Mouse (Mus musculus): Measurements from ENCODE around the gene Foxp4. TPM values are rescaled to one million over a fixed set of nuclear protein-coding genes. Genes with fewer than 3 reads are reported as not detected.

Gene Foxp4
- polyA plus RNA-seq, 1 experiment, result 10.6 TPM

- H3K36me3 ChIP-seq (ENCODE audit: control insufficient read depth), result no peaks in the 10 kb centered on the region
- no peak for TF ChIP-seq TAL1 (IDR thresholded peaks at IDR 0.05; ENCODE audit: low read length)
- H3K9me3 ChIP-seq (ENCODE audit: control insufficient read depth, low read length), result no peaks in the 10 kb centered on the region
- H3K4me3 ChIP-seq (replicated peaks), result no peak overlapping the region
- no peaks in the 10 kb centered on the region for H3K27me3 ChIP-seq (ENCODE audit: control insufficient read depth)
- no peaks in the 10 kb centered on the region for H3K4me1 ChIP-seq (ENCODE audit: control insufficient read depth)
Measured at GRCm38 (mm10) chr17:47818038-47818725, 106.3 kb downstream of the Foxp4 start.

Other genes with a start within 250 kb of the Foxp4 start
- gene Tomm6, start 236.3 kb downstream of the Foxp4 start, polyA plus RNA-seq (2012), result 8.2 and 11.4 TPM in 2 replicates
- 0.05 and 0.08 TPM in 2 replicates for gene Frs3, start 235.6 kb downstream of the Foxp4 start, polyA plus RNA-seq (2012)
- gene Gm21981, start 230.2 kb downstream of the Foxp4 start, polyA plus RNA-seq (2012), result 0.05 TPM in 1 of 2 replicates, not detected in the other
- gene Prickle4, start 229.9 kb downstream of the Foxp4 start, polyA plus RNA-seq (2012), result 0.13 TPM in 1 of 2 replicates, not detected in the other
- not detected in 2 replicates for gene Pgc, start 197.8 kb downstream of the Foxp4 start, polyA plus RNA-seq (2012)
- 1.5 and 1.7 TPM in 2 replicates for gene Tfeb, start 187.6 kb downstream of the Foxp4 start, polyA plus RNA-seq (2012)
- gene Mdfi, start 90.0 kb downstream of the Foxp4 start, polyA plus RNA-seq (2012), result 0.03 and 0.08 TPM in 2 replicates
- not detected in 2 replicates for gene 1700122O11Rik, start 113.6 kb upstream of the Foxp4 start, polyA plus RNA-seq (2012)
- gene 1700067P10Rik, start 164.7 kb upstream of the Foxp4 start, polyA plus RNA-seq (2012), result 0.03 TPM in 1 of 2 replicates, not detected in the other
- not detected in 2 replicates for gene 9830107B12Rik, start 221.6 kb upstream of the Foxp4 start, polyA plus RNA-seq (2012)
- gene A530064D06Rik, start 242.6 kb upstream of the Foxp4 start, polyA plus RNA-seq (2012), result not detected in 2 replicates

All from erythroblast, embryonic 14.5 days (primary cell).